26 mouse cellular contexts compared by ENCODE assay signal in genomic region chr2:52875801-52876200, GRCm38 (mm10). TPM values are rescaled to one million over a fixed set of nuclear protein-coding genes. Genes with fewer than 3 reads are reported as not detected.
A peak's percentile ranks its signal among the peaks of the same experiment; 100 is the strongest.
DNase-seq lines count a peak whose midpoint lies in the region; ATAC-seq and TF ChIP-seq lines count a peak whose summit lies in the region.
"Had no signal": no experiment of that assay in that cellular context is flagged by ENCODE, and none has a peak within 500 bp of the region (broad histone marks: within the 10 kb centered on the region; RNA-seq: fewer than 3 reads in every experiment).

No protein-coding gene starts in this region.

- peaks cover 5% of the 10 kb centered on the region for H3K4me1 ChIP-seq in embryonic facial prominence, embryonic 11.5 days (ENCODE audit: control insufficient read depth, insufficient read depth, low read length)
- H3K4me1 ChIP-seq in embryonic facial prominence, embryonic 10.5 days: peaks cover 45% of the 10 kb centered on the region
- 0 out of 2 replicates have a peak, but pooled peaks cover 2% of the 10 kb centered on the region for H3K4me1 ChIP-seq in lung, postnatal 0 days (ENCODE audit: insufficient read depth, low read depth, low read length)

- no peak overlapping the region for H3K4me2 ChIP-seq in embryonic facial prominence, embryonic 11.5 days (ENCODE audit: low read depth, low read length)
- no peak overlapping the region for H3K4me2 ChIP-seq in lung, postnatal 0 days (replicated peaks; ENCODE audit: low read depth, low read length)
- H3K4me2 ChIP-seq: embryonic facial prominence, embryonic 12.5 days; embryonic facial prominence, embryonic 15.5 days; forebrain, embryonic 12.5 days had no signal

- H3K9ac ChIP-seq in embryonic facial prominence, embryonic 11.5 days (replicated peaks; ENCODE audit: low read length): no peak overlapping the region
- H3K9ac ChIP-seq in lung, postnatal 0 days (replicated peaks; ENCODE audit: low read depth): no peak overlapping the region
- H3K9ac ChIP-seq: embryonic facial prominence, embryonic 12.5 days; embryonic facial prominence, embryonic 15.5 days; forebrain, embryonic 12.5 days had no signal

- no peak overlapping the region for H3K4me3 ChIP-seq in embryonic facial prominence, embryonic 11.5 days (ENCODE audit: low read depth, low read length)
- no peak overlapping the region for H3K4me3 ChIP-seq in embryonic facial prominence, embryonic 10.5 days
- H3K4me3 ChIP-seq in lung, postnatal 0 days (ENCODE audit: low read depth, low read length): no peak overlapping the region
- H3K4me3 ChIP-seq: embryonic facial prominence, embryonic 12.5 days; embryonic facial prominence, embryonic 15.5 days; erythroblast, embryonic 14.5 days; forebrain, embryonic 10.5 days; forebrain, embryonic 12.5 days had no signal

- ATAC-seq in embryonic facial prominence, embryonic 11.5 days (replicated peaks; ENCODE audit: insufficient number of reproducible peaks, low FRiP score, low TSS enrichment, low read depth): no peak
- no peak for ATAC-seq in lung, postnatal 0 days
- ATAC-seq: CD4-positive, CD25-positive, alpha-beta regulatory T cell, adult 4 months; forebrain, embryonic 14.5 days; forebrain, embryonic 16.5 days; Patski had no signal

- 62% methylated on average over 9 of the region's 9 CpGs for WGBS in embryonic facial prominence, embryonic 11.5 days
- WGBS in embryonic facial prominence, embryonic 10.5 days: 76% methylated on average over 9 of the region's 9 CpGs
- WGBS in lung, postnatal 0 days: 63% methylated on average over 9 of the region's 9 CpGs

- TF ChIP-seq EP300 in lung, postnatal 0 days (IDR thresholded peaks at IDR 0.05): no peak

- H3K27me3 ChIP-seq in embryonic facial prominence, embryonic 11.5 days (ENCODE audit: control insufficient read depth, insufficient read depth, low read length): no peaks in the 10 kb centered on the region
- no peaks in the 10 kb centered on the region for H3K27me3 ChIP-seq in embryonic facial prominence, embryonic 10.5 days (replicated peaks; ENCODE audit: low read depth, poor library complexity, severe bottlenecking)
- H3K27me3 ChIP-seq in lung, postnatal 0 days (replicated peaks; ENCODE audit: insufficient read depth, low read length): no peaks in the 10 kb centered on the region
- H3K27me3 ChIP-seq: CH12.LX; embryonic facial prominence, embryonic 12.5 days; embryonic facial prominence, embryonic 15.5 days; forebrain, embryonic 12.5 days; Patski had no signal

- no peak overlapping the region for H3K27ac ChIP-seq in embryonic facial prominence, embryonic 11.5 days (replicated peaks; ENCODE audit: low read depth, low read length)
- no peak overlapping the region for H3K27ac ChIP-seq in embryonic facial prominence, embryonic 10.5 days (replicated peaks)
- H3K27ac ChIP-seq in lung, postnatal 0 days (ENCODE audit: low read length): no peak overlapping the region
- H3K27ac ChIP-seq: embryonic facial prominence, embryonic 12.5 days; embryonic facial prominence, embryonic 15.5 days; forebrain, embryonic 10.5 days; forebrain, embryonic 12.5 days had no signal

- peak; percentile 9; the same call in 1 of the 2 replicates for TF ChIP-seq CTCF in lung, postnatal 0 days (IDR thresholded peaks at IDR 0.05)

- no peaks in the 10 kb centered on the region for H3K36me3 ChIP-seq in embryonic facial prominence, embryonic 11.5 days (replicated peaks; ENCODE audit: control insufficient read depth, insufficient read depth, low read depth, low read length)
- H3K36me3 ChIP-seq in embryonic facial prominence, embryonic 10.5 days (replicated peaks): 0 out of 2 replicates have a peak, but pooled peaks cover 4% of the 10 kb centered on the region
- H3K36me3 ChIP-seq in lung, postnatal 0 days (ENCODE audit: insufficient read depth, low read length): no peaks in the 10 kb centered on the region
- H3K36me3 ChIP-seq: embryonic facial prominence, embryonic 12.5 days; embryonic facial prominence, embryonic 15.5 days; forebrain, embryonic 12.5 days; G1E had no signal

- DNase-seq in embryonic facial prominence, embryonic 11.5 days (ENCODE audit: low spot score): peak; percentile 27
- no peak for DNase-seq in embryonic facial prominence, embryonic 10.5 days (ENCODE audit: low spot score)
- no peak for DNase-seq in lung, postnatal 0 days (ENCODE audit: low spot score)
- no peak for DNase-seq in lung, adult 18-20 months
- no peak for DNase-seq in T-cell, adult 2 months (ENCODE audit: low spot score)
- DNase-seq: adrenal gland, adult 2 months; adrenal gland, postnatal 10 days; adrenal gland, postnatal 25 days; B cell, adult 2 months; cerebellum, adult 11 months; cerebellum, adult 18-20 months; cerebellum, adult 8-10 months; cerebellum, adult 9-11 months; cerebellum, postnatal 14 days; cerebellum, postnatal 36 days had no signal

- no peaks in the 10 kb centered on the region for H3K9me3 ChIP-seq in embryonic facial prominence, embryonic 11.5 days (replicated peaks; ENCODE audit: control insufficient read depth, low read length)
- no peaks in the 10 kb centered on the region for H3K9me3 ChIP-seq in embryonic facial prominence, embryonic 10.5 days
- H3K9me3 ChIP-seq in lung, postnatal 0 days (ENCODE audit: low read length): no peaks in the 10 kb centered on the region
- H3K9me3 ChIP-seq: embryonic facial prominence, embryonic 12.5 days; embryonic facial prominence, embryonic 15.5 days; forebrain, embryonic 10.5 days; forebrain, embryonic 12.5 days; G1E had no signal

RNA-seq across cellular contexts. Expression of gene Fmnl2, which starts 18.1 kb away (rescaled TPM):
- 9.9 and 10.8 TPM in 2 replicates for polyA plus RNA-seq in embryonic facial prominence, embryonic 11.5 days (2014; fragmentation: Nextera tagmentation; extraction: Ambion mirVana)
- polyA plus RNA-seq in embryonic facial prominence, embryonic 10.5 days (2016; fragmentation: Nextera tagmentation; extraction: Ambion mirVana): 6.0 and 7.3 TPM in 2 replicates
- 3.5 and 3.9 TPM in 2 replicates for polyA plus RNA-seq in lung, postnatal 0 days (2015; fragmentation: Nextera tagmentation; extraction: Ambion mirVana)
- polyA plus RNA-seq: erythroblast, embryonic 14.5 days; G1E had no signal
